Mouse (Mus musculus) MEL (cell line): ENCODE measurements at regions not wholly inside any gene's neighbourhood (a gene's known extent, or its start where the extent isn't known, plus 50 kb on each side); places are given as distances from the start of the nearest gene placed in this dataset.

Source experiments
- CTCF ChIP-seq, 3 experiments: IDR thresholded peaks in 2 of 3; conservative IDR thresholded peaks in 1 of 3; 2 replicates each; pipeline ENCODE4 v1.5.1; 2011 to 2012; ENCODE audit warnings: low read length in 3 of 3, low read depth in 2 of 3, mild to moderate bottlenecking in 2 of 3, improper control_type of control experiment in 1 of 3, inconsistent platforms in 1 of 3, mixed read lengths in 1 of 3, moderate library complexity in 1 of 3; ENCODE audit not compliant: control insufficient read depth in 1 of 3, insufficient read depth in 1 of 3, poor library complexity in 1 of 3, severe bottlenecking in 1 of 3
- ZKSCAN1 ChIP-seq: IDR thresholded peaks from 2 replicates; pipeline ENCODE4 v1.6.1; 2012; ENCODE audit warnings: low read depth, mild to moderate bottlenecking, inconsistent platforms, low read length, improper control_type of control experiment, moderate library complexity

DNA sequence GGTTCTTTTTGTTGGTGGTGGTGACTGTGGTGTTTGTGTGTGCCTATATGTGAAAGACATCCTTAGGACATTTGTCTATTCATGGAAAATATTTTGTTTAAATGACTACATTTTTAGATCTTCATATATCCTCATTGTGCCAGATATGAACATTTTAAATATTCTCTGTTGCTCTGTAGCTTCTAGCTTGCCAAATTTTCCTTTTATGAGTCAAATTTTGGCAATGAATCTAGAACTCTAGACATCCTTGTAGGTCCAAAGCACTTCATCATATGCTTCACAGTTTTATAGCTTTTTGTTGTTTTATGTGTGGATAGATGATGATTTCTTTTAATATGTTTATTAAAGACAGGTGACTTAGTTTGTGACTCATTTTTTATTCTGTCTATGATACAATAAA lies 229.4 kb upstream of the Ano5 start:
- TF ChIP-seq CTCF (IDR thresholded peaks at IDR 0.05 in 2 of 3, conservative IDR thresholded peaks at IDR 0.05 in 1 of 3; ENCODE audit: control insufficient read depth in 1 of 3, insufficient read depth in 1 of 3, low read depth in 2 of 3, low read length in 3 of 3, poor library complexity in 1 of 3, severe bottlenecking in 1 of 3) (no peak), ZKSCAN1 (no peak)
